Mouse (Mus musculus): ENCODE results near the gene Capn5.

- no peak for TF ChIP-seq CTCF (conservative IDR thresholded peaks at IDR 0.05 in 1 of 2, IDR thresholded peaks at IDR 0.05 in 1 of 2; ENCODE audit: low read depth in 2 of 2, low read length in 2 of 2)
- TF ChIP-seq CHD2 (IDR thresholded peaks at IDR 0.05; ENCODE audit: low read length) = no peak
- no peak for TF ChIP-seq POLR2A (IDR thresholded peaks at IDR 0.05; ENCODE audit: low read depth, low read length)
- TF ChIP-seq EP300 (IDR thresholded peaks at IDR 0.05; ENCODE audit: low read length) = no peak
- no peak for TF ChIP-seq UBTF (IDR thresholded peaks at IDR 0.05; ENCODE audit: low read depth, low read length)
- TF ChIP-seq ZNF384 (IDR thresholded peaks at IDR 0.05; ENCODE audit: low read depth, low read length) = no peak
- no peak for TF ChIP-seq CHD1 (IDR thresholded peaks at IDR 0.05; ENCODE audit: low read depth, low read length)
- no peak for TF ChIP-seq ZC3H11A (IDR thresholded peaks at IDR 0.05; ENCODE audit: low read depth, low read length)
- no peak for TF ChIP-seq ELF1 (IDR thresholded peaks at IDR 0.05; ENCODE audit: low read depth, low read length)
- no peak for TF ChIP-seq ETS1 (conservative IDR thresholded peaks at IDR 0.05; ENCODE audit: low read depth, low read length)
- no peak for TF ChIP-seq MYC (IDR thresholded peaks at IDR 0.05; ENCODE audit: low read depth, low read length)
- TF ChIP-seq MAFK (IDR thresholded peaks at IDR 0.05; ENCODE audit: insufficient replicate concordance, low read length) = no peak
These were observed 32.1 kb downstream of the Capn5 start for GRCm38 (mm10) chr7:98145842-98146446.

Measured in CH12.LX (cell line).